Mouse (Mus musculus): ENCODE results near the gene Fkbpl.

Fkbpl gene

GRCm38 (mm10) chr17:34662978-34663377, 18.4 kb downstream of the Fkbpl start:
- DNase-seq (ENCODE audit: extremely low read depth, low read depth, low spot score), result no peak

- no peak for DNase-seq (ENCODE audit: extremely low read depth, low read depth, low spot score)
Measured at GRCm38 (mm10) chr17:34663558-34663957, 19.0 kb downstream of the Fkbpl start.

GRCm38 (mm10) chr17:34664472-34664871, 19.9 kb downstream of the Fkbpl start:
- no peak for DNase-seq (ENCODE audit: extremely low read depth, low read depth, low spot score)

GRCm38 (mm10) chr17:34670235-34670634, 25.7 kb downstream of the Fkbpl start, which contains the start of gene Tnxb:
TSS of gene Tnxb (plus strand) at chr17:34670535.
- no peak for DNase-seq (ENCODE audit: extremely low read depth, low read depth, low spot score)

GRCm38 (mm10) chr17:34671151-34672066, 26.8 kb downstream of the Fkbpl start:
- DNase-seq (ENCODE audit: extremely low read depth, low read depth, low spot score), result no peak

- no peak for DNase-seq (ENCODE audit: extremely low read depth, low read depth, low spot score)
Measured at GRCm38 (mm10) chr17:34672246-34672792, 27.8 kb downstream of the Fkbpl start.

- DNase-seq (ENCODE audit: extremely low read depth, low read depth, low spot score), result no peak
Measured at GRCm38 (mm10) chr17:34673139-34673538, 28.6 kb downstream of the Fkbpl start.

GRCm38 (mm10) chr17:34674524-34675204, 30.1 kb downstream of the Fkbpl start:
- no peak for DNase-seq (ENCODE audit: extremely low read depth, low read depth, low spot score)

GRCm38 (mm10) chr17:34675205-34676092, 30.9 kb downstream of the Fkbpl start:
- no peak for DNase-seq (ENCODE audit: extremely low read depth, low read depth, low spot score)

- no peak for DNase-seq (ENCODE audit: extremely low read depth, low read depth, low spot score)
Measured at GRCm38 (mm10) chr17:34676093-34676460, 31.5 kb downstream of the Fkbpl start.

- DNase-seq (ENCODE audit: extremely low read depth, low read depth, low spot score), result no peak
Measured at GRCm38 (mm10) chr17:34676671-34677070, 32.1 kb downstream of the Fkbpl start.

GRCm38 (mm10) chr17:34680191-34680590, 35.6 kb downstream of the Fkbpl start:
- no peak for DNase-seq (ENCODE audit: extremely low read depth, low read depth, low spot score)

- no peak for DNase-seq (ENCODE audit: extremely low read depth, low read depth, low spot score)
Measured at GRCm38 (mm10) chr17:34680621-34681020, 36.1 kb downstream of the Fkbpl start.

GRCm38 (mm10) chr17:34681132-34681571, 36.6 kb downstream of the Fkbpl start:
- no peak for DNase-seq (ENCODE audit: extremely low read depth, low read depth, low spot score)

- DNase-seq (ENCODE audit: extremely low read depth, low read depth, low spot score), result no peak
Measured at GRCm38 (mm10) chr17:34681881-34682536, 37.4 kb downstream of the Fkbpl start.

- no peak for DNase-seq (ENCODE audit: extremely low read depth, low read depth, low spot score)
Measured at GRCm38 (mm10) chr17:34683179-34683578, 38.6 kb downstream of the Fkbpl start.

GRCm38 (mm10) chr17:34683686-34684220, 39.2 kb downstream of the Fkbpl start:
- DNase-seq (ENCODE audit: extremely low read depth, low read depth, low spot score), result no peak

- no peak for DNase-seq (ENCODE audit: extremely low read depth, low read depth, low spot score)
Measured at GRCm38 (mm10) chr17:34684253-34684893, 39.8 kb downstream of the Fkbpl start.
